Mouse (Mus musculus) forebrain, embryonic 16.5 days (tissue): ENCODE data around the gene Rbm20. TPM values are rescaled to one million over a fixed set of nuclear protein-coding genes. Genes with fewer than 3 reads are reported as not detected.

Experiments used
- ATAC-seq: fragments of 200-750 bp; cut with Nextera tagmentation; 2 replicates; pipeline ENCODE4 v1.8.0; 2017; ENCODE audit warnings: mild to moderate bottlenecking, moderate library complexity
- H3K27ac ChIP-seq: fragments of 300-500 bp; sonication (generic); 2 replicates; pipeline ENCODE4 v1.5.1; 2014; ENCODE audit warnings: low read length, control low read depth
- H3K27me3 ChIP-seq: fragments of 300-500 bp; sonication (generic); replicated peaks from 2 replicates; pipeline ENCODE4 v1.6.1; 2014; ENCODE audit warnings: low read length; ENCODE audit not compliant: control insufficient read depth, insufficient read depth
- H3K36me3 ChIP-seq: fragments of 300-500 bp; sonication (generic); 2 replicates; pipeline ENCODE4 v1.6.1; 2014; ENCODE audit not compliant: control insufficient read depth, insufficient read depth
- H3K4me1 ChIP-seq: fragments of 300-500 bp; sonication (generic); replicated peaks from 2 replicates; pipeline ENCODE4 v1.6.1; 2014; ENCODE audit warnings: low read length; ENCODE audit not compliant: control insufficient read depth, insufficient read depth
- H3K4me2 ChIP-seq: fragments of 300-500 bp; sonication (generic); 2 replicates; pipeline ENCODE4 v1.6.1; 2014; ENCODE audit warnings: mild to moderate bottlenecking, low read length, control low read depth
- H3K4me3 ChIP-seq: fragments of 300-500 bp; sonication (generic); replicated peaks from 2 replicates; pipeline ENCODE4 v1.5.1; 2014; ENCODE audit warnings: mild to moderate bottlenecking, low read length, control low read depth
- H3K9ac ChIP-seq: fragments of 300-500 bp; sonication (generic); replicated peaks from 2 replicates; pipeline ENCODE4 v1.6.1; 2014; ENCODE audit warnings: low read depth, low read length, control low read depth
- H3K9me3 ChIP-seq: fragments of 300-500 bp; sonication (generic); 2 replicates; pipeline ENCODE4 v1.6.1; 2016; ENCODE audit warnings: low read length; ENCODE audit not compliant: control insufficient read depth
- WGBS: fragments of 180-500 bp; shearing (Covaris S2); extraction: QIAGEN DNeasy Blood & Tissue Kit; methylation state at CpG from one replicate; pipeline ENCODE4 v1.1.7; 2014; 5-methylcytosine and 5-hydroxymethylcytosine counted together
- polyA plus RNA-seq: library from polyadenylated mRNA; unstranded; fragments of >200 nt; fragmentation: Nextera tagmentation; extraction: Ambion mirVana; gene quantifications from 2 replicates; pipeline ENCODE4 v1.2.1, GENCODE M21; 2015

The Rbm20 gene
- polyA plus RNA-seq, 1 experiment from 2014 or later = 3.9 TPM

GRCm38 (mm10) chr19:53755346-53755745 lies 78.2 kb downstream of the Rbm20 start:
- no peaks in the 10 kb centered on the region for H3K36me3 ChIP-seq
- no peak for ATAC-seq
- no peak overlapping the region for H3K4me2 ChIP-seq
- no peak overlapping the region for H3K9ac ChIP-seq
- H3K4me1 ChIP-seq = no peaks in the 10 kb centered on the region
- 0 out of 2 replicates have a peak, but pooled peaks cover 2% of the 10 kb centered on the region for H3K9me3 ChIP-seq
- no peak overlapping the region for H3K27ac ChIP-seq
- no peak overlapping the region for H3K4me3 ChIP-seq
- WGBS = 78% methylated on average over 5 of the region's 5 CpGs
- H3K27me3 ChIP-seq = no peaks in the 10 kb centered on the region

DNA sequence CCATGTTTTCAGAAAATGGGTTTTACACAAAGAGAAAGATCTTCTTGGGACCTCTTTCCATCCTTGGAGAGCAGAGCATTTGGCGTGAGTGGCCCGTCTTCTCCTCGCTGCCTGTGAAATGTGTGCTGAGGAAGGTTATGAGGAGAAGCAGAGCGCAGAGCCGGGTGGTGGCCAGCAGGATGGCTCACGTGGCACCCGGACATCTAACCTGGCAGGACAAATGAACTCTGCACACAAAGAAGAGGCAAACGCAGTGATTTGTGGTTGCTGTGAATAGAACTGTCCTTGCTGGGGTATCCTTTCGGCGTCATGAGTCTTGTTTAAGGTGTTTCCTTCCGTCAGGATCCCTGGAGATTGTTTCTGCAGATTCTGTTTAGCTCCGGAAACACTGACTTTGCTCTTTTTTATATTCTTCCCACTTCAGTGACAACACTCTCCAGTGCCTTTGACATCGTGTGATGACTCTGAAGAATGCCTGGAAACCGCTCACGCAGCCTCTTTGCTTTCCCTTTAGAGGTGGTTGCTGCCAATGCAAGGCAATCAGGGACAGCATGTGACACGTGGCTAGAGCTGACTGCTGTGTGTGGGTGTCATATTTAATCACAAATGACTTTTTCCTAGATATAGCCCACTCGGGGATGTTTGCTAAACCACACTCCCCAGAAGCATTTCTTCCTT lies 80.5 kb downstream of the Rbm20 start:
- H3K9me3 ChIP-seq = 0 out of 2 replicates have a peak, but pooled peaks cover 2% of the 10 kb centered on the region
- no peak overlapping the region for H3K4me3 ChIP-seq
- no peak for ATAC-seq
- no peaks in the 10 kb centered on the region for H3K4me1 ChIP-seq
- WGBS = 87% methylated on average over 17 of the region's 17 CpGs
- H3K36me3 ChIP-seq = no peaks in the 10 kb centered on the region
- H3K27ac ChIP-seq = no peak overlapping the region
- no peak overlapping the region for H3K4me2 ChIP-seq
- no peak overlapping the region for H3K9ac ChIP-seq
- H3K27me3 ChIP-seq = no peaks in the 10 kb centered on the region

GRCm38 (mm10) chr19:53758881-53759418 lies 81.8 kb downstream of the Rbm20 start:
- Histone ChIP-seq H3K4me3 (no peak overlapping the region), H3K36me3 (no peaks in the 10 kb centered on the region), H3K4me2 (no peak overlapping the region), H3K27ac (no peak overlapping the region), H3K4me1 (no peaks in the 10 kb centered on the region), H3K9me3 (0 out of 2 replicates have a peak, but pooled peaks cover 2% of the 10 kb centered on the region), H3K27me3 (no peaks in the 10 kb centered on the region), H3K9ac (no peak overlapping the region)
- ATAC-seq = no peak
- WGBS = 80% methylated on average over 2 of the region's 2 CpGs

DNA sequence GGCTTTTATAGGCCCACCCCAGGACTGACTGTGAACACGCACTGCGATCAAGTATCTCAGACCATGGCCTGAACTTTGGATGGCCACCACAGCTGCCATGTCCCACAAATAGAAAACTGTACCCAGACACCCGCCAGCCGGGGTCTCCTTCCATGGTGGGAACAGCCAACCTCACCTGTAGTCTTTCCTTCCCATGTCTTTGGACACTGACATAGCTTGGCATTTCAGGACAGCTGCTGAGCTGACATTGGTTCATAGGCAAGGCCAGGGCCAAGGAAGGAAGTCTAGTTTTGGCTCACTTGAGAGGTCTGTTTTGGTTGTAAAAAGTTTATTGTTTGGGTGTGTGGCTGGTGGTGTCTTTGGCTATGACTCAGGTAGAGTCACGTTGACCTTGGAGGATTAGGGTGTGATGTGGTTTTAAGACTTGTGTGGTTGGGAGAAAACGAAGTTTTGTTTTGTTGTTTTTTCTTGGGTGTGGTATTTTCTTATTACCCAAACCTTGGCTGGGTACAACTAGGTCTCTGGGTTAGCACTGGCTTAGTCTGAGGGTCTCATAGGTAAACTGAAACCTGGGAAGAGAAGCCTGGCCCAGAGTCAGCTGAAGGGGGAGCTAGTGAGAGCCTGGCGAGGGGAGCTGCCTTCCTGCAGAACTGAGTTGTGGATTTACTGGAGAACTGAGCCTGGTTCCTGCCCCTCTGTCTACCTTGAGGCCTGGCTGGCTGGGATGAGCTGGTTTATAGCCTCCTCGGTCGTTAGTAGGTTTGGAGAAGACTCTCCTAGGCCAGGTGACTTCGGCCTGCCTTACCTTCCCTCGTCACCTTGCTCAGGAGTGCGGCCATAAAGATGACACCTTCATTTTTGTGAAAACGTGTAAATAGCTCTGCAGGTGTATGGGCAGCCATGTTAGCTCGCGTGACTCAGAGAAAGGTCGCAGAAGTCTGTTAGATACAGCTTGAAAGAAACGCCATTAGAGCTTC lies 83.3 kb downstream of the Rbm20 start:
- Histone ChIP-seq H3K9me3 (0 out of 2 replicates have a peak, but pooled peaks cover 2% of the 10 kb centered on the region), H3K9ac (no peak overlapping the region), H3K36me3 (no peaks in the 10 kb centered on the region), H3K4me3 (no peak overlapping the region), H3K4me2 (no peak overlapping the region), H3K27ac (no peak overlapping the region), H3K27me3 (no peaks in the 10 kb centered on the region), H3K4me1 (no peaks in the 10 kb centered on the region)
- 86% methylated on average over 17 of the region's 17 CpGs for WGBS
- no peak for ATAC-seq

GRCm38 (mm10) chr19:53762749-53763438 lies 85.8 kb downstream of the Rbm20 start:
- H3K9ac ChIP-seq = no peak overlapping the region
- H3K4me1 ChIP-seq = no peaks in the 10 kb centered on the region
- 70% methylated on average over 8 of the region's 8 CpGs for WGBS
- 0 out of 2 replicates have a peak, but pooled peaks have one; percentile 62 for ATAC-seq
- no peaks in the 10 kb centered on the region; the same call in 1 of the 2 replicates for H3K9me3 ChIP-seq
- no peaks in the 10 kb centered on the region for H3K36me3 ChIP-seq
- no peak overlapping the region for H3K4me2 ChIP-seq
- no peak overlapping the region for H3K27ac ChIP-seq
- H3K4me3 ChIP-seq = no peak overlapping the region
- no peaks in the 10 kb centered on the region for H3K27me3 ChIP-seq

DNA sequence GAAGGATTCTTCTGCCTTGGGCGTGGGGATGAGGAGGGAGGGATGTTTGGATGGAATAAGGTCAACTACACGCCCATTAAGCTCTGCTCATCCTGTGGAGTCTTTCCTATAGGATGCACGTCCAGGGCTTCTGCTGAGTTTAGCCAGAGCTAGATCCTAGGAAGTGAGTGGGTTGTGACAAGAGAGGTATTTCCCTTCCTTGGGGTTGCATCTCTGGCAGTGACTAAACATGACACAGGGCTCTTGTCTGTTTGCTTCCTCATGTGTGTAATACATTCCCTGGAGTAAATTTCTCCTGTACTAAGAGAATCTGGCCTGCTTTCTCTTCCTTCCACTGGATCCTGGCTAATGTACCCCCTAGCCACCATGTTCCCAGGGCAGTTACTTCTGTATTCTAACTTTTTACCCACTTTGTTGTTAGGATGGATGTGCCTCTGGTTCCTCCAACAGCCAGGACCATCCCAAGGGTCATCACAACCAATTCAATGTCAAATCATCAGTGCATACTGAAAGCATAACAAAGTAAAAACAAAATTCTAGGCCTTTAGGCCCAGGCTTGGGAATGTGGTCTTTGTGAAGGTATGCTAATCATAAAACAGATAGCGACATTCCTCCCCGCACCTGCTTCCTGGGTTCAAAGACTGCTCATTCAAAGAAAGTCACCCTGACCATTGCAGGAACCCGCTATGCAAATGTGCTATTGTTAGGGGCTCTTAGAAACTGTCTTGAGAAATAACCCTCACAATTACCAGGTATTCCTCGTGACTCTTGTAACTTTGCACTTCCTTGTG lies 87.8 kb downstream of the Rbm20 start:
- Histone ChIP-seq H3K27me3 (no peaks in the 10 kb centered on the region), H3K9me3 (no peaks in the 10 kb centered on the region; the same call in 1 of the 2 replicates), H3K4me1 (no peaks in the 10 kb centered on the region; the same call in 1 of the 2 replicates), H3K4me2 (no peak overlapping the region), H3K4me3 (no peak overlapping the region), H3K27ac (no peak overlapping the region), H3K36me3 (no peaks in the 10 kb centered on the region), H3K9ac (no peak overlapping the region)
- ATAC-seq = no peak
- WGBS = 84% methylated on average over 7 of the region's 7 CpGs

- ATAC-seq = peak; percentile 47; the same call in 1 of the 2 replicates
- Histone ChIP-seq H3K9ac (no peak overlapping the region), H3K27ac (no peak overlapping the region), H3K4me1 (no peaks in the 10 kb centered on the region; the same call in 1 of the 2 replicates), H3K4me2 (no peak overlapping the region), H3K4me3 (no peak overlapping the region), H3K36me3 (no peaks in the 10 kb centered on the region), H3K9me3 (no peaks in the 10 kb centered on the region; the same call in 1 of the 2 replicates), H3K27me3 (no peaks in the 10 kb centered on the region)
- WGBS = 29% methylated on average over 3 of the region's 3 CpGs
These were observed 91.4 kb downstream of the Rbm20 start for GRCm38 (mm10) chr19:53768478-53768877.

- ATAC-seq = peak; percentile 86
- Histone ChIP-seq H3K27me3 (no peaks in the 10 kb centered on the region), H3K4me3 (no peak overlapping the region), H3K4me2 (no peak overlapping the region), H3K4me1 (no peaks in the 10 kb centered on the region), H3K27ac (no peak overlapping the region), H3K9me3 (no peaks in the 10 kb centered on the region), H3K36me3 (no peaks in the 10 kb centered on the region), H3K9ac (no peak overlapping the region)
- WGBS = 38% methylated on average over 11 of the region's 11 CpGs
These were observed 97.0 kb downstream of the Rbm20 start for GRCm38 (mm10) chr19:53773937-53774640.
